Mouse (Mus musculus) kidney, postnatal 36 days (tissue): ENCODE measurements at regions not wholly inside any gene's neighbourhood (a gene's known extent, or its start where the extent isn't known, plus 50 kb on each side); places are given as distances from the start of the nearest gene placed in this dataset.

Source experiments
- DNase-seq, 2 experiments: peaks; one replicate each; pipeline ENCODE4 v3.0.0; 2021 to 2022; ENCODE audit warnings: mixed read lengths in 2 of 2

- DNase-seq = no peak
Observed at GRCm38 (mm10) chr9:118327904-118328303, 150.1 kb upstream of the Eomes start.

- DNase-seq = no peak
Observed at GRCm38 (mm10) chr9:118341401-118341800, 136.6 kb upstream of the Eomes start.

- no peak for DNase-seq
Observed at GRCm38 (mm10) chr9:118354911-118355310, 123.1 kb upstream of the Eomes start.

- DNase-seq = no peak
Observed at GRCm38 (mm10) chr9:118357406-118357805, 120.6 kb upstream of the Eomes start.

- DNase-seq = no peak
Observed at GRCm38 (mm10) chr9:118363929-118364328, 114.1 kb upstream of the Eomes start.

- DNase-seq = no peak
Observed at GRCm38 (mm10) chr9:118365431-118365830, 112.6 kb upstream of the Eomes start.

GRCm38 (mm10) chr9:118367314-118367713, 110.7 kb upstream of the Eomes start:
- no peak for DNase-seq

- no peak for DNase-seq
Observed at GRCm38 (mm10) chr9:118370581-118370980, 107.4 kb upstream of the Eomes start.

- no peak for DNase-seq
Observed at GRCm38 (mm10) chr9:118374680-118375079, 103.3 kb upstream of the Eomes start.

GRCm38 (mm10) chr9:118379055-118379454, 99.0 kb upstream of the Eomes start:
- DNase-seq = no peak

GRCm38 (mm10) chr9:118382532-118382931, 95.5 kb upstream of the Eomes start:
- DNase-seq = no peak

- DNase-seq = no peak
Observed at GRCm38 (mm10) chr9:118384610-118385009, 93.4 kb upstream of the Eomes start.

GRCm38 (mm10) chr9:118387631-118388030, 90.4 kb upstream of the Eomes start:
- DNase-seq = no peak

- no peak for DNase-seq
Observed at GRCm38 (mm10) chr9:118389481-118390334, 88.3 kb upstream of the Eomes start.

GRCm38 (mm10) chr9:118390679-118391078, 87.3 kb upstream of the Eomes start:
- DNase-seq = no peak

GRCm38 (mm10) chr9:118391715-118392114, 86.3 kb upstream of the Eomes start:
- DNase-seq = no peak

- no peak for DNase-seq
Observed at GRCm38 (mm10) chr9:118392796-118393195, 85.2 kb upstream of the Eomes start.

- no peak for DNase-seq
Observed at GRCm38 (mm10) chr9:118393567-118393966, 84.4 kb upstream of the Eomes start.

GRCm38 (mm10) chr9:118396425-118397053, 81.5 kb upstream of the Eomes start:
- no peak for DNase-seq

GRCm38 (mm10) chr9:118400520-118400919, 77.5 kb upstream of the Eomes start:
- no peak for DNase-seq

GRCm38 (mm10) chr9:118401170-118401569, 76.8 kb upstream of the Eomes start:
- no peak for DNase-seq

GRCm38 (mm10) chr9:118404867-118405266, 73.1 kb upstream of the Eomes start:
- DNase-seq = no peak

- DNase-seq = no peak
Observed at GRCm38 (mm10) chr9:118405926-118406518, 72.0 kb upstream of the Eomes start.

GRCm38 (mm10) chr9:118416032-118416431, 62.0 kb upstream of the Eomes start:
- DNase-seq = no peak
